Mouse (Mus musculus) forebrain, embryonic 12.5 days (tissue): Measurements from ENCODE around the gene Rhbdf1. TPM values are rescaled to one million over a fixed set of nuclear protein-coding genes. Genes with fewer than 3 reads are reported as not detected.
A peak's percentile ranks its signal among the peaks of the same experiment; 100 is the strongest.

Experiments
- ATAC-seq: fragments of 200-750 bp; cut with Nextera tagmentation; 2 replicates; pipeline ENCODE4 v1.8.0; 2017; ENCODE audit warnings: moderate TSS enrichment; ENCODE audit not compliant: low FRiP score
- H3K27ac ChIP-seq: fragments of 300-500 bp; sonication (generic); 2 replicates; pipeline ENCODE4 v1.5.1; 2016; ENCODE audit warnings: mild to moderate bottlenecking
- H3K27me3 ChIP-seq: fragments of 300-500 bp; sonication (generic); 2 replicates; pipeline ENCODE4 v1.6.1; 2016; ENCODE audit warnings: mild to moderate bottlenecking
- H3K36me3 ChIP-seq: fragments of 300-500 bp; sonication (generic); replicated peaks from 2 replicates; pipeline ENCODE4 v1.6.1; 2016; ENCODE audit warnings: mild to moderate bottlenecking
- H3K4me1 ChIP-seq: fragments of 300-500 bp; sonication (generic); 2 replicates; pipeline ENCODE4 v1.6.1; 2016
- H3K4me2 ChIP-seq: fragments of 300-500 bp; sonication (generic); 2 replicates; pipeline ENCODE4 v1.6.1; 2016; ENCODE audit warnings: mild to moderate bottlenecking, moderate library complexity
- H3K4me3 ChIP-seq: fragments of 300-500 bp; sonication (generic); replicated peaks from 2 replicates; pipeline ENCODE4 v1.5.1; 2016; ENCODE audit warnings: mild to moderate bottlenecking
- H3K9ac ChIP-seq: fragments of 300-500 bp; sonication (generic); 2 replicates; pipeline ENCODE4 v1.6.1; 2016; ENCODE audit warnings: mild to moderate bottlenecking
- H3K9me3 ChIP-seq: fragments of 300-500 bp; sonication (generic); 2 replicates; pipeline ENCODE4 v1.6.1; 2016
- WGBS: fragments of 180-500 bp; shearing (Covaris S2); methylation state at CpG from one replicate; pipeline ENCODE4 v1.1.7; 2016; 5-methylcytosine and 5-hydroxymethylcytosine counted together
- polyA plus RNA-seq: library from polyadenylated mRNA; unstranded; fragments of >200 nt; fragmentation: Nextera tagmentation; extraction: Ambion mirVana; gene quantifications from 2 replicates; pipeline ENCODE4 v1.2.1, GENCODE M21; 2016

Gene Rhbdf1
- polyA plus RNA-seq, 1 experiment from 2014 or later: 18.3 TPM

DNA sequence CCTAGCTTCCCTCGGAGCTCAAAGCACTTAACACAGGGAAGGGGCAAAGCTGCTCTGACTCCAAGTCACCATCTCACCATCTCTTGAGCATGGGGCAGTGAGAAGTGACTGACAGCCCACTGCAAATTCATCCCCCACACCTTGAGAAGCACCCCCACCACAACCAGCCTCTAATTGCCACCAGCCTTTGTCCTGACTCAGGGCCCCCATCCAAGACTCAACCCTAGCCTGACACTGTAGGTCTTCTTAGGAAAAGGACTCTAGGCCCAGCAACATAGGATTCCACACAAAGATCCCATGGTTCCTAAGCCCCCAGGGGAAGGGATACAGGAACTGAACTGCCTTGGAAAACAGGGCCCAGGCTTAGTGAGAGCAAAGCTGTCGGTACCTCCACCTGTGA lies 14.0 kb upstream of the Rhbdf1 start:
- Histone ChIP-seq H3K27ac (0 out of 2 replicates have a peak overlapping the region, but pooled peaks have one; percentile 46), H3K4me2 (no peak overlapping the region), H3K36me3 (peaks cover 70% of the 10 kb centered on the region), H3K4me1 (peaks cover 7% of the 10 kb centered on the region; the same call in 1 of the 2 replicates), H3K27me3 (no peaks in the 10 kb centered on the region), H3K9ac (no peak overlapping the region), H3K9me3 (no peaks in the 10 kb centered on the region), H3K4me3 (no peak overlapping the region)
- ATAC-seq: no peak
- WGBS: 80% methylated on average over 2 of the region's 2 CpGs

GRCm38 (mm10) chr11:32235646-32236045 lies 13.5 kb upstream of the Rhbdf1 start:
- WGBS: 64% methylated on average over 3 of the region's 3 CpGs

DNA sequence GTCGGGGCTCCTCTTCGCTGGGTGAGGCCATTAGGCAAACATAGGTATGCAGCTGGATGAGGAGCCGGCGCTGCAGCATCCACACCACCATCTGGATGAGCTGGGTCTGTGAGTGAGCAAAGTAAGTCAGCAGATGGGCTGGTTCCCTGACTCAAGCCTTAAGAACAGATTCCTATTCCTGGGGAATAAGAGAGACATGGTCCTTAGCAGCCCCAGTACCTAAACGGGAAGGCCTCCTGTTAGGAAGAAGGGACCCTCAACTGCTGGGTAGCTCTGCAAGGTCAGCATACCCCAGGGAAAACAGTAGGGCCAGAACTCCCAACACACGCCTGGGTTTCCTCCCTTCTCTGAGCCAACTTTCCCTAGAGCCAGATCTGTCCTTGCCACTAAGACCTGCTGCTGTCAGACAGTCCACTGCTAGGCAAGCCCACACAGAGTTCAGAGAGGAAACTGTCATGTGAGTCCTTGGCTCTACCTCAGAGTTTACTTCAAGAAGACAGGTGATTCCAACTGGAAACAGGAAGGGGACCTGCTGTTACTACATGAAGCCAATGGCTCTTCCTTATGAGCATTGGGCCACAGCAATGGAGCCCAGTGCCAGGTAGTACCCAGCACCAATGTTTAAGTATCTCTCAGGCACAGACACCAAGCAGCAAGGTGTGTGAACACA lies 12.9 kb upstream of the Rhbdf1 start:
- Histone ChIP-seq H3K4me1 (peaks cover 7% of the 10 kb centered on the region; the same call in 1 of the 2 replicates), H3K9ac (no peak overlapping the region), H3K27me3 (no peaks in the 10 kb centered on the region), H3K4me3 (no peak overlapping the region), H3K27ac (no peak overlapping the region), H3K9me3 (no peaks in the 10 kb centered on the region), H3K36me3 (peaks cover 68% of the 10 kb centered on the region), H3K4me2 (no peak overlapping the region)
- no peak for ATAC-seq
- 88% methylated on average over 6 of the region's 6 CpGs for WGBS

More at GRCm38 (mm10) chr11:32235646-32236045, 13.5 kb upstream of the Rhbdf1 start:
- H3K4me3 ChIP-seq: no peak overlapping the region
- 0 out of 2 replicates have a peak overlapping the region, but pooled peaks have one; percentile 26 for H3K27ac ChIP-seq
- no peak overlapping the region for H3K9ac ChIP-seq
- no peak for ATAC-seq
- H3K36me3 ChIP-seq: peaks cover 70% of the 10 kb centered on the region
- peaks cover 7% of the 10 kb centered on the region; the same call in 1 of the 2 replicates for H3K4me1 ChIP-seq
- H3K9me3 ChIP-seq: no peaks in the 10 kb centered on the region
- no peak overlapping the region for H3K4me2 ChIP-seq
- no peaks in the 10 kb centered on the region for H3K27me3 ChIP-seq

- peaks cover 67% of the 10 kb centered on the region for H3K36me3 ChIP-seq
- no peak overlapping the region for H3K27ac ChIP-seq
- WGBS: 92% methylated on average over 3 of the region's 3 CpGs
- H3K4me3 ChIP-seq: no peak overlapping the region
- no peak overlapping the region for H3K4me2 ChIP-seq
- no peaks in the 10 kb centered on the region for H3K9me3 ChIP-seq
- no peaks in the 10 kb centered on the region for H3K27me3 ChIP-seq
- no peak overlapping the region for H3K9ac ChIP-seq
- peaks cover 7% of the 10 kb centered on the region; the same call in 1 of the 2 replicates for H3K4me1 ChIP-seq
- ATAC-seq: no peak
Observed at GRCm38 (mm10) chr11:32233895-32234294, 11.8 kb upstream of the Rhbdf1 start.

GRCm38 (mm10) chr11:32232848-32233247 lies 10.7 kb upstream of the Rhbdf1 start:
- 90% methylated on average over 10 of the region's 10 CpGs for WGBS
- no peak for ATAC-seq
- Histone ChIP-seq H3K4me3 (no peak overlapping the region), H3K27ac (0 out of 2 replicates have a peak overlapping the region, but pooled peaks have one; percentile 8), H3K27me3 (no peaks in the 10 kb centered on the region), H3K4me2 (no peak overlapping the region), H3K9me3 (no peaks in the 10 kb centered on the region), H3K36me3 (peaks cover 66% of the 10 kb centered on the region), H3K9ac (no peak overlapping the region), H3K4me1 (peaks cover 7% of the 10 kb centered on the region; the same call in 1 of the 2 replicates)

GRCm38 (mm10) chr11:32231125-32231524 lies 9.0 kb upstream of the Rhbdf1 start:
- Histone ChIP-seq H3K4me2 (no peak overlapping the region), H3K4me3 (no peak overlapping the region), H3K9ac (no peak overlapping the region), H3K27me3 (no peaks in the 10 kb centered on the region), H3K27ac (no peak overlapping the region), H3K4me1 (peaks cover 15% of the 10 kb centered on the region), H3K36me3 (peaks cover 58% of the 10 kb centered on the region), H3K9me3 (no peaks in the 10 kb centered on the region)
- 89% methylated on average over 2 of the region's 2 CpGs for WGBS
- no peak for ATAC-seq

DNA sequence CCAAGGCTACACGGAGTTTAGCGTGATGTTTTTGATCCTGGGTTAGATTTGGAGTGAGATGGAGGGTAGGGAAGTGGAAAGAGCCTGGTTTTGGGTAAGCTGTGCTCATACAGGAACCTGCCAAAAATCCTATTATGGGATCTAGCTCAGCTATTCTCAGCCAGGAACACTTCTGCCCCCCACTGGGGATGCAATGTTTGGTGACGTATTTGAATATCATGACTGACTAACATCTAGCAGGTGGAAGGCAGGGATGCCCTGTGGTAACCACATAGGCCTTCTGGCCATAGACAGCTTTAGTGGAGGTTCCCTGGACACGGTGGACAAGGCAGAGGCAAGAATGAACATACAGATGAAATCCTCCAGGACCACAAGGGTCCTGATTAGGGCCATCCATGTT lies 8.1 kb upstream of the Rhbdf1 start:
- Histone ChIP-seq H3K4me2 (no peak overlapping the region), H3K4me3 (no peak overlapping the region), H3K27me3 (0 out of 2 replicates have a peak, but pooled peaks cover 2% of the 10 kb centered on the region), H3K4me1 (peaks cover 12% of the 10 kb centered on the region), H3K27ac (no peak overlapping the region), H3K9me3 (no peaks in the 10 kb centered on the region), H3K36me3 (peaks cover 57% of the 10 kb centered on the region), H3K9ac (no peak overlapping the region)
- 89% methylated on average over 4 of the region's 4 CpGs for WGBS
- ATAC-seq: no peak

DNA sequence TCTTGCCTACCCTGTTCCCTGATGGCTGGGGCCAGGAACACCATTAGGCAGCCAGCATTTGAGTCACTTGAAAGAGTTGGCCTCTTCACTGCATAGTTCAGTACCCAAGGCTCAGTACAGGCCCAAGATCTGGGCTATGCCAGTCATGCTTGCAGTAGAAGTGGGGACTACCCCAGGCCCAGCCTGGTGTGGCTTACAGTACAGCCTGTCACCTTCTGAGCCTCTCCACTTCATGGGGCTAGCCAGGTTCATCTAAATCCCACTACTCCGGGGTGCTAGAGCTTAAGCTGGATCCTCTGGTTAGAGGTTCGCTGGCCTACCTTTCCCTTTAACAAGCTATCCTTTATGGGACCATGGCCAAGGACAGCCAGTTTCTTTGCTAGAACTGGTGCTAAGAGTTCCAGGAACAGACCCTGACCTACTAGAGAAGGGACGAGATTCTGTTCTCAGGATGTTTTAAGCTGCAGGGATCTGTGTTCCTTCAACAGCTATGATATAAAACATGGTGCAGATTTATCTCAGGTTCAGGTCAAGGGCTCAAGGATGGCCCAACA lies 6.3 kb upstream of the Rhbdf1 start:
- ATAC-seq: no peak
- no peak overlapping the region for H3K4me3 ChIP-seq
- peaks cover 20% of the 10 kb centered on the region for H3K27me3 ChIP-seq
- 91% methylated on average over 3 of the region's 3 CpGs for WGBS
- no peak overlapping the region for H3K27ac ChIP-seq
- no peak overlapping the region for H3K4me2 ChIP-seq
- no peaks in the 10 kb centered on the region for H3K9me3 ChIP-seq
- H3K36me3 ChIP-seq: peaks cover 41% of the 10 kb centered on the region
- peaks cover 12% of the 10 kb centered on the region for H3K4me1 ChIP-seq
- H3K9ac ChIP-seq: no peak overlapping the region

- WGBS: 91% methylated on average over 9 of the region's 9 CpGs
- Histone ChIP-seq H3K4me1 (peaks cover 17% of the 10 kb centered on the region), H3K4me2 (no peak overlapping the region), H3K36me3 (peaks cover 33% of the 10 kb centered on the region), H3K4me3 (no peak overlapping the region), H3K27me3 (peaks cover 28% of the 10 kb centered on the region), H3K27ac (no peak overlapping the region), H3K9ac (0 out of 2 replicates have a peak overlapping the region, but pooled peaks have one; percentile 74), H3K9me3 (no peaks in the 10 kb centered on the region)
- no peak for ATAC-seq
Observed at GRCm38 (mm10) chr11:32227555-32227954, 5.5 kb upstream of the Rhbdf1 start.

GRCm38 (mm10) chr11:32227041-32227440 lies 4.9 kb upstream of the Rhbdf1 start:
- ATAC-seq: no peak
- 25% methylated on average over 1 of the region's 1 CpGs for WGBS
- H3K27ac ChIP-seq: no peak overlapping the region

DNA sequence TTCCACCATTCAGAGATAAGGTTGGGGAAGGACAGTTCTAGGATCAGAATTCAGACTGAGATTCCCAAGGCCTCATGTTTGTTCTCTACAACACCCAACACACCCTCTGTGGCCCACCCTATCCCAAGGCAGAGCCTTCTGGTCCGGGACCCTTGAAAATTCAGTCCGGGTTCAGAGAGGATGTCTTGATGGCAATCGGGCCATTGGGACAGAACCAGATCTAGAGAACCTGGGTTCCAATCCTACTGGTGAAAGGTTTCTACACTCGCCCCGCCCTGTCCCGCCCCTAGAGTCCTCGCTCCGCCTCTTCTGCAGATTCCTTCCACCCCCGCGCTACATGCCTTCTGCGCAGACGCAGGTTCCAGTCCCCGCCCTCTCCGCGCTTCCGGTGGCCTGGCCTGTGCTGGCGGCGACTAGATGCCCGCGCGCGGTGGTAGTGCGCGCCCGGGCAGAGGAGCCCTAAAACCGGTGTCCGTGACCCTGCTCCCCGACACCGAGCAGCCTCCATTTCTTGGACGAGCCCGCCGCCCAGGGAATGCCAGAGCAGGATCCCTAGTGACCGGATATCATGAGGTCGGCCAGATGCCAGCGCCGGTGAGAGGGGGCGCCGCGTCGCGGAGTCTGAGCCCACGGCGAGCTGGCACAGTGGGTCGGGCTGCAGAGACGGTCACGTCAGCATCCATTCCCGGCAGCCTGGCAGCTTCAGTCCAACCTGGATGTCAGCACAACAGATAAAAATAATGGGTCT lies 4.2 kb upstream of the Rhbdf1 start, which contains the start of gene Mpg:
Mpg (plus strand) TSS at position 382 of the 748 bp plus-strand sequence.
- Histone ChIP-seq H3K9me3 (no peaks in the 10 kb centered on the region), H3K4me1 (peaks cover 28% of the 10 kb centered on the region)

More at GRCm38 (mm10) chr11:32227041-32227440, 4.9 kb upstream of the Rhbdf1 start:
- Histone ChIP-seq H3K27me3 (peaks cover 33% of the 10 kb centered on the region), H3K9ac (peak overlapping the region; percentile 74), H3K9me3 (no peaks in the 10 kb centered on the region), H3K4me1 (peaks cover 22% of the 10 kb centered on the region), H3K4me3 (peak overlapping the region; percentile 65), H3K4me2 (peak overlapping the region; percentile 70), H3K36me3 (peaks cover 28% of the 10 kb centered on the region)

More for the DNA sequence above, 4.2 kb upstream of the Rhbdf1 start, which contains the start of gene Mpg:
- peak; percentile 83 for ATAC-seq
- H3K27me3 ChIP-seq: peaks cover 40% of the 10 kb centered on the region
- H3K4me2 ChIP-seq: peak within 1 kb of the TSS; percentile 70
- H3K27ac ChIP-seq: peak within 1 kb of the TSS; percentile 38; the same call in 1 of the 2 replicates
- H3K36me3 ChIP-seq: peaks cover 21% of the 10 kb centered on the region
- H3K4me3 ChIP-seq: peak within 1 kb of the TSS; percentile 65
- peak within 1 kb of the TSS; percentile 74 for H3K9ac ChIP-seq
- 4% methylated on average over 47 of the region's 47 CpGs for WGBS
